Mouse (Mus musculus) midbrain, embryonic 13.5 days (tissue): Measurements from ENCODE around the gene Efna2. TPM values are rescaled to one million over a fixed set of nuclear protein-coding genes. Genes with fewer than 3 reads are reported as not detected.

Source experiments
- ATAC-seq: fragments of 200-750 bp; cut with Nextera tagmentation; 2 replicates; pipeline ENCODE4 v1.8.0; 2017; ENCODE audit warnings: mild to moderate bottlenecking, moderate TSS enrichment, moderate library complexity
- H3K27ac ChIP-seq: fragments of 300-500 bp; sonication (generic); 2 replicates; pipeline ENCODE4 v1.5.1; 2015; ENCODE audit warnings: inconsistent platforms, mild to moderate bottlenecking, moderate library complexity
- H3K27me3 ChIP-seq: fragments of 300-500 bp; sonication (generic); 2 replicates; pipeline ENCODE4 v1.6.1; 2015; ENCODE audit warnings: mild to moderate bottlenecking, inconsistent platforms
- H3K36me3 ChIP-seq: fragments of 300-500 bp; sonication (generic); 2 replicates; pipeline ENCODE4 v1.6.1; 2015; ENCODE audit warnings: mild to moderate bottlenecking, inconsistent platforms
- H3K4me1 ChIP-seq: fragments of 300-500 bp; sonication (generic); replicated peaks from 2 replicates; pipeline ENCODE4 v1.6.1; 2015; ENCODE audit warnings: inconsistent platforms
- H3K4me2 ChIP-seq: fragments of 300-500 bp; sonication (generic); replicated peaks from 2 replicates; pipeline ENCODE4 v1.6.1; 2015; ENCODE audit warnings: moderate library complexity, mild to moderate bottlenecking, inconsistent platforms
- H3K4me3 ChIP-seq: fragments of 300-500 bp; sonication (generic); replicated peaks from 2 replicates; pipeline ENCODE4 v1.5.1; 2015; ENCODE audit warnings: mild to moderate bottlenecking, inconsistent platforms
- H3K9ac ChIP-seq: fragments of 300-500 bp; sonication (generic); replicated peaks from 2 replicates; pipeline ENCODE4 v1.6.1; 2015; ENCODE audit warnings: mild to moderate bottlenecking, inconsistent platforms
- H3K9me3 ChIP-seq: fragments of 300-500 bp; sonication (generic); 2 replicates; pipeline ENCODE4 v1.6.1; 2016; ENCODE audit warnings: mild to moderate bottlenecking, inconsistent platforms
- WGBS: fragments of 180-500 bp; shearing (Covaris S2); methylation state at CpG from one replicate; pipeline ENCODE4 v1.1.7; 2015; 5-methylcytosine and 5-hydroxymethylcytosine counted together
- polyA plus RNA-seq: library from polyadenylated mRNA; unstranded; fragments of >200 nt; fragmentation: Nextera tagmentation; extraction: Ambion mirVana; gene quantifications from 2 replicates; pipeline ENCODE4 v1.2.1, GENCODE M21; 2015

Gene Efna2
- polyA plus RNA-seq, 1 experiment from 2014 or later, result 41.3 TPM

DNA sequence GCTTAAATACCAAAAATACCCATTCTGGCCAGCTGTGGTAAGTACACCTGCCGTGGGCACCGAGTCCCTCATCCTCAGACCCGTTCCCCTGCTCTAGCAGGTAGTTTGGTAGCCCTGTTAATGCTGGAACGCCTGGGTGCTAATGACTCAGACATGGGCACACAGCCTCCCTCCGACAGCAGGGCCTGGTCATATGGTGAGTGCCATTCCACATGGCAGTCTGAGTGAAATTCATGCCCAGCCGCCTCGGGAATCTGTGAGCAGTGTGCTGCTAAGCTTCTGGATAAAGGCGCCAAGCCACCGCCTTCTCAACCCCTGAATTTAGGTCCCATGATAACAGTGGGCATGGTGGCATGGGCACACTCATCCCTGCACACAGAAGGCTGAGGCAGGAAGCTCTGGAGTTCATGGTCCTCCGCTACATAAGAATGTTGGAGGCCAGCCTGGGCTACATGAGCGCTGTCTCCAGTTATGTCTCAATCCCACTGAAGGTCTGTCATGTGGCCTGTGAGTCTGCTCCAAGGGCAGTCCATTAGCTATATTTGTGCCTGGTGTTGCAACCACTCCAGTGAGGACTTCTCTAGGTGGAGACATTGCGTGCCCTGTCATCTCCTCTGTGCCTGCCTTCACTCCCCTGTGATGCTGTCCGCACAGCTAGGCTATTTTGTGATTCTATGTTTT lies 57.0 kb downstream of the Efna2 start:
- peak overlapping the region; percentile 35 for H3K4me3 ChIP-seq
- H3K9ac ChIP-seq, result peak overlapping the region; percentile 81; the same call in 1 of the 2 replicates
- 0 out of 2 replicates have a peak, but pooled peaks cover 4% of the 10 kb centered on the region for H3K27me3 ChIP-seq
- no peak for ATAC-seq
- peaks cover 96% of the 10 kb centered on the region for H3K36me3 ChIP-seq
- 87% methylated on average over 13 of the region's 13 CpGs for WGBS
- H3K27ac ChIP-seq, result no peak overlapping the region; the same call in 1 of the 2 replicates
- peaks cover 79% of the 10 kb centered on the region for H3K4me1 ChIP-seq
- H3K9me3 ChIP-seq, result no peaks in the 10 kb centered on the region
- H3K4me2 ChIP-seq, result peak overlapping the region; percentile 87

DNA sequence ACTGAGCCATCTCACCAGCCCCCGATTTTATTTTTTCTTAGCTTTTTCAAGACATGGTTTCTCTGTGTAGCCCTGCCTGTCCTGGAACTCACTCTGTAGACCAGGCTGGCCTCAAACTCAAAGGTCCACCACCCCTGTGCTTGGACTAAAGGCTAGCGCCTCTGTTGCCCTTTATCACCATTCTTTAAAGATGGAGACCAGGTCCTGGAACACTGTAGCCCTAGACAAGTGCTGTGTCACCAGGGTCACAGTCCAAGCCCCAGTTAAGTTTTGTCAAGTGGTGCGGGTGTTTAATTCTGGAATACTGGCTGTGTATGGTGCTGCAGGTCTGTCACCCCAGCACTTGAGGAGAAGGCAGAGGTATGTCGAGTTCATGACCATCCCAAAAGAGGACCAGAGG lies 57.7 kb downstream of the Efna2 start:
- no peaks in the 10 kb centered on the region for H3K9me3 ChIP-seq
- H3K4me2 ChIP-seq, result peak overlapping the region; percentile 87
- H3K4me3 ChIP-seq, result peak overlapping the region; percentile 22
- peak overlapping the region; percentile 49 for H3K9ac ChIP-seq
- H3K27ac ChIP-seq, result no peak overlapping the region; the same call in 1 of the 2 replicates
- H3K4me1 ChIP-seq, result peaks cover 77% of the 10 kb centered on the region
- H3K36me3 ChIP-seq, result peaks cover 98% of the 10 kb centered on the region
- 79% methylated on average over 4 of the region's 4 CpGs for WGBS
- H3K27me3 ChIP-seq, result 0 out of 2 replicates have a peak, but pooled peaks cover 4% of the 10 kb centered on the region
- ATAC-seq, result no peak

DNA sequence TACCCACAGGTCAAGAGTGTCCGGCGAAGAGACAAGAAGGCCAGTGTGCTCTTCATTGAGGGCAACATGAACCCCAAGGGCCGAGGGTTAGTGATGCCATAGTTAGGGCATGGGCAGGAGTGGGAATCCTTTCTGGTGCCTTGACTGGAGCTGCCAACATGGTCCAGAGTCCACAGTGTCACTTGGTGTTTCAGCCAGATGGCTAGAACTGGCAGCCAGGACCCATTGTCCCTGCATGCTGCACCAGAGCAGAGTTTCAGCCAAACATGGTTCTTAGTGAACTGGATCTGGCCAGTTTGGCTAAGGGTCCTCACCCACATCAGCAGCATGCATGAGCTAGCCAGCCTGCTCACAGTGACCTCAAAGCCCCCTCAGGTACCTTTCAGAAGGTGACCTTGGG lies 59.0 kb downstream of the Efna2 start:
- Histone ChIP-seq H3K27me3 (0 out of 2 replicates have a peak, but pooled peaks cover 8% of the 10 kb centered on the region), H3K9ac (peak overlapping the region; percentile 50; the same call in 1 of the 2 replicates), H3K4me3 (peak overlapping the region; percentile 7), H3K36me3 (peaks cover 98% of the 10 kb centered on the region), H3K4me1 (peaks cover 74% of the 10 kb centered on the region), H3K27ac (peak overlapping the region; percentile 21), H3K4me2 (peak overlapping the region; percentile 87), H3K9me3 (no peaks in the 10 kb centered on the region)
- 86% methylated on average over 3 of the region's 3 CpGs for WGBS
- no peak for ATAC-seq

Other genes starting within 250 kb of the Efna2 start
- 76.7 and 78.4 TPM in 2 replicates for gene Wdr18, start 219.3 kb upstream of the Efna2 start, polyA plus RNA-seq
- gene Grin3b, start 208.8 kb upstream of the Efna2 start, polyA plus RNA-seq, result 0.24 and 0.57 TPM in 2 replicates
- 13.7 and 16.7 TPM in 2 replicates for gene Tmem259, start 195.2 kb upstream of the Efna2 start, polyA plus RNA-seq
- 29.5 and 37.1 TPM in 2 replicates for gene Cnn2, start 190.9 kb upstream of the Efna2 start, polyA plus RNA-seq
- gene Abca7, start 183.0 kb upstream of the Efna2 start, polyA plus RNA-seq, result 5.4 and 5.8 TPM in 2 replicates
- gene Arhgap45, start 162.8 kb upstream of the Efna2 start, polyA plus RNA-seq, result 1.5 and 1.6 TPM in 2 replicates
- 159 and 174 TPM in 2 replicates for gene Polr2e, start 139.7 kb upstream of the Efna2 start, polyA plus RNA-seq
- 498 and 532 TPM in 2 replicates for gene Gpx4, start 132.3 kb upstream of the Efna2 start, polyA plus RNA-seq
- 13.4 and 15.3 TPM in 2 replicates for gene Sbno2, start 73.9 kb upstream of the Efna2 start, polyA plus RNA-seq
- 17.7 and 20.7 TPM in 2 replicates for gene Stk11, start 63.7 kb upstream of the Efna2 start, polyA plus RNA-seq
- 391 and 394 TPM in 2 replicates for gene Atp5d, start 40.9 kb upstream of the Efna2 start, polyA plus RNA-seq
- 40.6 and 45.3 TPM in 2 replicates for gene Cbarp, start 38.6 kb upstream of the Efna2 start, polyA plus RNA-seq
- 35.9 and 40.6 TPM in 2 replicates for gene Midn, start 31.2 kb upstream of the Efna2 start, polyA plus RNA-seq
- gene Cirbp, start 13.5 kb upstream of the Efna2 start, polyA plus RNA-seq, result 354 and 412 TPM in 2 replicates
- 11.9 and 14.5 TPM in 2 replicates for gene 1600002K03Rik, start 6.5 kb upstream of the Efna2 start, polyA plus RNA-seq
- gene Mum1, start 47.0 kb downstream of the Efna2 start, polyA plus RNA-seq, result 91.4 and 98.4 TPM in 2 replicates
- 244 and 265 TPM in 2 replicates for gene Ndufs7, start 69.6 kb downstream of the Efna2 start, polyA plus RNA-seq
- 20.9 and 22.3 TPM in 2 replicates for gene Gamt, start 81.5 kb downstream of the Efna2 start, polyA plus RNA-seq
- 62.9 and 66.1 TPM in 2 replicates for gene Dazap1, start 82.0 kb downstream of the Efna2 start, polyA plus RNA-seq
- 631 and 653 TPM in 2 replicates for gene Rps15, start 113.0 kb downstream of the Efna2 start, polyA plus RNA-seq
- gene Apc2, start 116.5 kb downstream of the Efna2 start, polyA plus RNA-seq, result 182 and 209 TPM in 2 replicates
- gene 2310011J03Rik, start 141.1 kb downstream of the Efna2 start, polyA plus RNA-seq, result 27.8 and 33.4 TPM in 2 replicates
- 1.9 and 2.1 TPM in 2 replicates for gene Pcsk4, start 150.0 kb downstream of the Efna2 start, polyA plus RNA-seq
- gene Reep6, start 150.5 kb downstream of the Efna2 start, polyA plus RNA-seq, result 3.0 and 3.1 TPM in 2 replicates
- 0.39 and 0.61 TPM in 2 replicates for gene Adamtsl5, start 168.9 kb downstream of the Efna2 start, polyA plus RNA-seq
- 0.96 and 1.3 TPM in 2 replicates for gene Plk5, start 177.0 kb downstream of the Efna2 start, polyA plus RNA-seq
- 15.9 and 18.6 TPM in 2 replicates for gene Mex3d, start 208.2 kb downstream of the Efna2 start, polyA plus RNA-seq
- gene Mbd3, start 220.1 kb downstream of the Efna2 start, polyA plus RNA-seq, result 243 and 257 TPM in 2 replicates
- 518 and 572 TPM in 2 replicates for gene Uqcr11, start 227.3 kb downstream of the Efna2 start, polyA plus RNA-seq